Mouse (Mus musculus) ES-Bruce4 (cell line): ENCODE results near the gene Chmp3. TPM values are rescaled to one million over a fixed set of nuclear protein-coding genes. Genes with fewer than 3 reads are reported as not detected.

Experiments
- H3K27ac ChIP-seq: 2 replicates; pipeline ENCODE4 v1.5.1; 2012; ENCODE audit warnings: low read length, inconsistent platforms; ENCODE audit not compliant: insufficient read depth
- H3K27me3 ChIP-seq: 2 replicates; pipeline ENCODE4 v1.6.1; 2012; ENCODE audit warnings: mild to moderate bottlenecking, low read length, inconsistent platforms; ENCODE audit not compliant: control insufficient read depth, poor library complexity, insufficient read depth, severe bottlenecking
- H3K36me3 ChIP-seq: 2 replicates; pipeline ENCODE4 v1.6.1; 2012; ENCODE audit warnings: inconsistent platforms, mild to moderate bottlenecking, low read length, moderate library complexity; ENCODE audit not compliant: control insufficient read depth, poor library complexity, insufficient read depth, severe bottlenecking
- H3K4me1 ChIP-seq: one replicate; pipeline ENCODE4 v1.8.1; 2011; ENCODE audit warnings: low read length; ENCODE audit not compliant: control insufficient read depth, insufficient read depth
- H3K4me3 ChIP-seq: 2 replicates; pipeline ENCODE4 v1.5.1; 2011; ENCODE audit warnings: low read depth, mild to moderate bottlenecking, low read length
- H3K9ac ChIP-seq: 2 replicates; pipeline ENCODE4 v1.6.1; 2012; ENCODE audit warnings: low read depth, mild to moderate bottlenecking, inconsistent platforms; ENCODE audit not compliant: poor library complexity, severe bottlenecking
- H3K9me3 ChIP-seq: replicated peaks from 2 replicates; pipeline ENCODE4 v1.6.1; 2012; ENCODE audit warnings: mild to moderate bottlenecking, low read length, inconsistent platforms; ENCODE audit not compliant: control insufficient read depth, poor library complexity, insufficient read depth, severe bottlenecking
- CTCF ChIP-seq: IDR thresholded peaks from one replicate; pipeline ENCODE4 v1.8.1; 2011; ENCODE audit warnings: low read depth, low read length
- EP300 ChIP-seq: IDR thresholded peaks from 2 replicates; pipeline ENCODE4 v1.6.1; 2011; ENCODE audit warnings: low read depth, low read length; ENCODE audit not compliant: insufficient read depth
- POLR2A ChIP-seq: IDR thresholded peaks from one replicate; pipeline ENCODE4 v1.8.1; 2011; ENCODE audit warnings: low read length; ENCODE audit not compliant: insufficient read depth
- polyA plus RNA-seq: library from polyadenylated mRNA; stranded (reverse); fragments of >200 nt; gene quantifications from 2 replicates; pipeline ENCODE4 v1.2.4, GENCODE M21; 2011; ENCODE audit warnings: low read depth; ENCODE audit not compliant: missing spikeins, insufficient read depth, insufficient read length

The Chmp3 gene
- polyA plus RNA-seq, 1 experiment: 149 TPM

GRCm38 (mm10) chr6:71625984-71626383 lies 82.4 kb downstream of the Chmp3 start:
- H3K4me3 ChIP-seq: no peak overlapping the region
- H3K27me3 ChIP-seq: no peaks in the 10 kb centered on the region
- peaks cover 52% of the 10 kb centered on the region for H3K36me3 ChIP-seq
- peaks cover 2% of the 10 kb centered on the region for H3K4me1 ChIP-seq
- TF ChIP-seq EP300: no peak
- TF ChIP-seq POLR2A: no peak
- no peak for TF ChIP-seq CTCF
- no peaks in the 10 kb centered on the region for H3K9me3 ChIP-seq
- no peak overlapping the region for H3K9ac ChIP-seq
- H3K27ac ChIP-seq: no peak overlapping the region

GRCm38 (mm10) chr6:71627325-71627724 lies 83.7 kb downstream of the Chmp3 start:
- Histone ChIP-seq H3K4me1 (peaks cover 2% of the 10 kb centered on the region), H3K27ac (no peak overlapping the region), H3K36me3 (peaks cover 50% of the 10 kb centered on the region), H3K9ac (no peak overlapping the region), H3K27me3 (no peaks in the 10 kb centered on the region), H3K9me3 (no peaks in the 10 kb centered on the region), H3K4me3 (no peak overlapping the region)
- TF ChIP-seq POLR2A: no peak
- no peak for TF ChIP-seq EP300
- no peak for TF ChIP-seq CTCF

- H3K27me3 ChIP-seq: no peaks in the 10 kb centered on the region
- H3K9ac ChIP-seq: 0 out of 2 replicates have a peak overlapping the region, but pooled peaks have one; percentile 91
- H3K9me3 ChIP-seq: no peaks in the 10 kb centered on the region
- peaks cover 27% of the 10 kb centered on the region for H3K36me3 ChIP-seq
- no peak overlapping the region for H3K27ac ChIP-seq
- no peak overlapping the region for H3K4me3 ChIP-seq
- TF ChIP-seq EP300: no peak
- TF ChIP-seq POLR2A: no peak
- TF ChIP-seq CTCF: no peak
- peaks cover 2% of the 10 kb centered on the region for H3K4me1 ChIP-seq
These were observed 87.6 kb downstream of the Chmp3 start for GRCm38 (mm10) chr6:71631196-71631595.

GRCm38 (mm10) chr6:71631706-71632461 lies 88.3 kb downstream of the Chmp3 start:
- Histone ChIP-seq H3K9ac (peak overlapping the region; percentile 91), H3K9me3 (no peaks in the 10 kb centered on the region), H3K27ac (no peak overlapping the region), H3K27me3 (no peaks in the 10 kb centered on the region), H3K4me3 (peak overlapping the region; percentile 80), H3K36me3 (peaks cover 25% of the 10 kb centered on the region), H3K4me1 (peaks cover 2% of the 10 kb centered on the region)
- TF ChIP-seq CTCF: no peak

Other genes with a start within 250 kb of the Chmp3 start
- 0.42 and 0.61 TPM in 2 replicates for gene Smyd1, start 221.6 kb upstream of the Chmp3 start, polyA plus RNA-seq
- not detected in 2 replicates for gene Cd8b1, start 221.0 kb upstream of the Chmp3 start, polyA plus RNA-seq
- 0.21 and 0.27 TPM in 2 replicates for gene Cd8a, start 170.4 kb upstream of the Chmp3 start, polyA plus RNA-seq
- 80.3 and 86.1 TPM in 2 replicates for gene Rmnd5a, start 103.2 kb upstream of the Chmp3 start, polyA plus RNA-seq
- 9.5 and 9.7 TPM in 2 replicates for gene Rnf103, start 49.9 kb upstream of the Chmp3 start, polyA plus RNA-seq
- gene Kdm3a, start 89.2 kb downstream of the Chmp3 start, polyA plus RNA-seq: 42.6 and 49.3 TPM in 2 replicates
- 2.9 and 3.3 TPM in 2 replicates for gene Reep1, start 163.8 kb downstream of the Chmp3 start, polyA plus RNA-seq